Mouse (Mus musculus): ENCODE measurements around the gene Olfr1410. TPM values are rescaled to one million over a fixed set of nuclear protein-coding genes. Genes with fewer than 3 reads are reported as not detected.

The Olfr1410 gene
- total and polyA plus RNA-seq, 3 experiments = not detected

- no peak for DNase-seq
- Histone ChIP-seq H3K36me3 (ENCODE audit: control insufficient read depth, insufficient read depth, low read length) (no peaks in the 10 kb centered on the region), H3K4me3 (no peak overlapping the region), H3K4me1 (ENCODE audit: control insufficient read depth, insufficient read depth, low read length) (no peaks in the 10 kb centered on the region), H3K27me3 (ENCODE audit: control insufficient read depth, insufficient read depth, low read length) (no peaks in the 10 kb centered on the region), H3K9ac (ENCODE audit: low read depth, low read length) (no peak overlapping the region), H3K79me2 (replicated peaks; ENCODE audit: control insufficient read depth, insufficient read depth, low read length) (no peaks in the 10 kb centered on the region), H3K27ac (no peak overlapping the region)
- intact Hi-C loops (cut with DNase I) = no loop called here
- TF ChIP-seq CTCF (IDR thresholded peaks at IDR 0.05) = no peak
- TF ChIP-seq EP300 (IDR thresholded peaks at IDR 0.05; ENCODE audit: insufficient read depth, low read depth, low read length) = no peak
- TF ChIP-seq POLR2A (IDR thresholded peaks at IDR 0.05; ENCODE audit: insufficient read depth, low read depth, low read length) = no peak
- 81% methylated on average over 11 of the region's 11 CpGs for WGBS
Observed at GRCm38 (mm10) chr1:92657025-92657820, 51.6 kb downstream of the Olfr1410 start.

GRCm38 (mm10) chr1:92659392-92659791, 53.8 kb downstream of the Olfr1410 start:
- 29% methylated on average over 5 of the region's 5 CpGs for WGBS
- no peaks in the 10 kb centered on the region for H3K79me2 ChIP-seq (replicated peaks; ENCODE audit: control insufficient read depth, insufficient read depth, low read length)
- H3K4me1 ChIP-seq (ENCODE audit: control insufficient read depth, insufficient read depth, low read length) = no peaks in the 10 kb centered on the region
- TF ChIP-seq POLR2A (IDR thresholded peaks at IDR 0.05; ENCODE audit: insufficient read depth, low read depth, low read length) = no peak
- TF ChIP-seq CTCF (IDR thresholded peaks at IDR 0.05) = no peak
- TF ChIP-seq EP300 (IDR thresholded peaks at IDR 0.05; ENCODE audit: insufficient read depth, low read depth, low read length) = no peak
- no peak overlapping the region for H3K27ac ChIP-seq
- DNase-seq = no peak
- H3K36me3 ChIP-seq (ENCODE audit: control insufficient read depth, insufficient read depth, low read length) = no peaks in the 10 kb centered on the region
- no peak overlapping the region for H3K4me3 ChIP-seq
- no peak overlapping the region for H3K9ac ChIP-seq (ENCODE audit: low read depth, low read length)
- H3K27me3 ChIP-seq (ENCODE audit: control insufficient read depth, insufficient read depth, low read length) = no peaks in the 10 kb centered on the region
- intact Hi-C loops (cut with DNase I) = no loop called here

Other genes starting within 250 kb of the Olfr1410 start
- 1,000 to 10,000 TPM in 1 of 2 experiments, 100 to 1,000 TPM in 1; 856 to 1,030 TPM for gene Ndufa10, start 131.9 kb upstream of the Olfr1410 start, total RNA-seq (2021)
- gene Ndufa10, start 131.9 kb upstream of the Olfr1410 start, polyA plus RNA-seq (2012; rRNA removed) = 558 and 706 TPM in 2 replicates
- not detected for gene Olfr1416, start 120.7 kb upstream of the Olfr1410 start, total RNA-seq (2021)
- gene Olfr1416, start 120.7 kb upstream of the Olfr1410 start, polyA plus RNA-seq (2012; rRNA removed) = not detected in 2 replicates
- gene Olfr1415, start 109.7 kb upstream of the Olfr1410 start, total RNA-seq (2021) = not detected
- gene Olfr1415, start 109.7 kb upstream of the Olfr1410 start, polyA plus RNA-seq (2012; rRNA removed) = not detected in 2 replicates
- gene Olfr1414, start 87.1 kb upstream of the Olfr1410 start, total RNA-seq (2021) = not detected
- not detected in 2 replicates for gene Olfr1414, start 87.1 kb upstream of the Olfr1410 start, polyA plus RNA-seq (2012; rRNA removed)
- gene Olfr1413, start 34.5 kb upstream of the Olfr1410 start, total RNA-seq (2021) = not detected
- not detected in 2 replicates for gene Olfr1413, start 34.5 kb upstream of the Olfr1410 start, polyA plus RNA-seq (2012; rRNA removed)
- not detected for gene Olfr1412, start 20.0 kb upstream of the Olfr1410 start, total RNA-seq (2021)
- not detected in 2 replicates for gene Olfr1412, start 20.0 kb upstream of the Olfr1410 start, polyA plus RNA-seq (2012; rRNA removed)
- not detected for gene Olfr1411, start 11.4 kb upstream of the Olfr1410 start, total RNA-seq (2021)
- not detected in 2 replicates for gene Olfr1411, start 11.4 kb upstream of the Olfr1410 start, polyA plus RNA-seq (2012; rRNA removed)
- not detected for gene Olfr12, start 12.0 kb downstream of the Olfr1410 start, total RNA-seq (2021)
- gene Olfr12, start 12.0 kb downstream of the Olfr1410 start, polyA plus RNA-seq (2012; rRNA removed) = not detected in 2 replicates
- gene Cops9, start 36.2 kb downstream of the Olfr1410 start, total RNA-seq (2021) = 100 to 1,000 TPM; 215 to 241 TPM
- gene Cops9, start 36.2 kb downstream of the Olfr1410 start, polyA plus RNA-seq (2012; rRNA removed) = 144 and 181 TPM in 2 replicates
- gene Otos, start 43.1 kb downstream of the Olfr1410 start, total RNA-seq (2021) = not detected
- not detected in 2 replicates for gene Otos, start 43.1 kb downstream of the Olfr1410 start, polyA plus RNA-seq (2012; rRNA removed)
- gene Gpc1, start 225.9 kb downstream of the Olfr1410 start, total RNA-seq (2021) = 100 to 1,000 TPM; 428 to 505 TPM
- 249 and 279 TPM in 2 replicates for gene Gpc1, start 225.9 kb downstream of the Olfr1410 start, polyA plus RNA-seq (2012; rRNA removed)

Measured in heart, adult 2 months (tissue).